Mouse (Mus musculus) brain, embryonic 14.5 days (tissue): ENCODE data around the gene Abcd2.

Experiments
- CTCF ChIP-seq: fragments of 200-500 bp; IDR thresholded peaks from 2 replicates; pipeline ENCODE4 v1.5.1; 2012; ENCODE audit warnings: inconsistent platforms, mild to moderate bottlenecking, moderate library complexity, borderline replicate concordance; ENCODE audit not compliant: insufficient read depth, insufficient read length; ENCODE audit errors: extremely low read depth
- POLR2A ChIP-seq: fragments of 200-500 bp; IDR thresholded peaks from 2 replicates; pipeline ENCODE4 v1.6.1; 2012; ENCODE audit warnings: mild to moderate bottlenecking, inconsistent platforms, borderline replicate concordance; ENCODE audit not compliant: poor library complexity, insufficient read depth, insufficient read length, severe bottlenecking; ENCODE audit errors: extremely low read depth

- TF ChIP-seq POLR2A: no peak
- TF ChIP-seq CTCF: no peak
Observed at GRCm38 (mm10) chr15:91104934-91105333, 86.7 kb downstream of the Abcd2 start.
